Mouse (Mus musculus): ENCODE data around the gene Opalin. TPM values are rescaled to one million over a fixed set of nuclear protein-coding genes. Genes with fewer than 3 reads are reported as not detected.
A peak's percentile ranks its signal among the peaks of the same experiment; 100 is the strongest.

Gene Opalin
- polyA plus RNA-seq, 1 experiment from 2014 or later: not detected

DNA sequence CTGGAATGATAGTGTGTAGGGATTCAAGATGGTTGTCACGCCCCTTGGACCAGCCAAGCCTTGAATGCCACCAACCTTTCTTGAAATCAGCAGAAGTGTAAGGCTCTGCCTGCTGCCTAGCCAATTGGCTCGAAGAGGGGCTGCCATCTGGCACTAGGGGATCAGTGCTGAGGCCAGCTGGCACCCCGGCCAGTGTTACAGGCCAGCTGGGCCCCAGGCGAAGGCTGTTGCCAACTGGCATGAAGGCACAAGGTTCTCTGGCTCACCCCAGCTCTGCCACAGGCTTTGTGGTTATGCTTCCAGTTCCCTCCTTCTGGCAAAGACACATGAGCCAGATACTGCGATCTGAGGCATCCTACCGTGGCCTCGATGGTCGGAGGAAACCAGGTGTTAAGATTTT, 24.5 kb upstream of the Opalin start:
- WGBS: 88% methylated on average over 8 of the region's 8 CpGs
- ATAC-seq: no peak

DNA sequence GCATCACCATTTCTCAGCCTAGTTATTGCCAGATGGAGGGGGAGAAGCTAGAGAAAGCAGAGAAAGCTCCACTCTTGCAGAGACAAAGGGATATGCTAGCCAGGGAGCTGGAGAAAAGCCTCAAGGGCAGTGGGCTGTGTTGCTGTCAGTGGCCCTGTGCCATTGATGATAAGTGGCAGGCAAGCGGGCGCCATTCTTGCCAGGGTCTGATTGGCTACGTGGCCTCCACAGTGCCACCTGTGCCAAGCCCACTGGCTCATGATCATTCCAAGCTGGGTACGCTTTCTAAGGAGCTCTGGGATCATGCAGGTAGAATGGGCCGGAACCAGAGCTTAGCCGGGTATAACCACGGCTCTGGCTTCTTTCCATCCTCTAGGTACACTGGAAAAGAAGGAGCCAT, 23.9 kb upstream of the Opalin start:
- Histone ChIP-seq H3K27me3 (replicated peaks) (no peaks in the 10 kb centered on the region), H3K4me2 (replicated peaks) (no peak overlapping the region), H3K27ac (no peak overlapping the region), H3K4me3 (replicated peaks) (no peak overlapping the region), H3K36me3 (no peaks in the 10 kb centered on the region), H3K4me1 (replicated peaks) (no peaks in the 10 kb centered on the region), H3K9me3 (no peaks in the 10 kb centered on the region), H3K9ac (no peak overlapping the region)
- no peak for ATAC-seq
- WGBS: 90% methylated on average over 7 of the region's 7 CpGs

More for the DNA sequence above, 24.5 kb upstream of the Opalin start:
- Histone ChIP-seq H3K4me3 (replicated peaks) (no peak overlapping the region), H3K36me3 (no peaks in the 10 kb centered on the region), H3K27me3 (replicated peaks) (no peaks in the 10 kb centered on the region), H3K4me1 (replicated peaks) (no peaks in the 10 kb centered on the region), H3K9ac (no peak overlapping the region), H3K4me2 (replicated peaks) (no peak overlapping the region), H3K27ac (no peak overlapping the region), H3K9me3 (no peaks in the 10 kb centered on the region)

DNA sequence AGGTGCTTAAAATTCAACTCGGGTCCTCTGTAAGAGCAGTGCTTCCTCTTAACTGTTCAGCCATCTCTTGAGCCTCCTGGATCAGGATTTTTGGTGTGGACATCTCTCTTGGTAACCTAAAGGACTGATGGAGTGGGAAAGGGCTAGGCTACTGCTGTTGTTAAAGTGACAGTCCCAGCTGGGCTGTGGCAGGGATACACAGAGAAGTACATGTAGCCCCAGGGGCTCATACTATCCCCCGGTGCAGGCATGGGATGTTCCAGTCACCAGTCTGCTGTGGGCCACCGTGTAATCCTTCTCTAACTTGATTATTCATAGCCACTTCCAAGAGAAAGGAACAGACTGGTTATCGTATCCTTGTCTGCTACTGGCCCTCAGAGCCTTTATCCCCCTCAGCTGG, 20.1 kb upstream of the Opalin start:
- H3K9me3 ChIP-seq: no peaks in the 10 kb centered on the region
- no peaks in the 10 kb centered on the region for H3K4me1 ChIP-seq (replicated peaks)
- H3K36me3 ChIP-seq: no peaks in the 10 kb centered on the region
- no peaks in the 10 kb centered on the region for H3K27me3 ChIP-seq (replicated peaks)
- no peak overlapping the region for H3K4me2 ChIP-seq (replicated peaks)
- ATAC-seq: no peak
- H3K4me3 ChIP-seq (replicated peaks): no peak overlapping the region
- WGBS: 58% methylated on average over 4 of the region's 4 CpGs
- no peak overlapping the region for H3K27ac ChIP-seq
- no peak overlapping the region for H3K9ac ChIP-seq

DNA sequence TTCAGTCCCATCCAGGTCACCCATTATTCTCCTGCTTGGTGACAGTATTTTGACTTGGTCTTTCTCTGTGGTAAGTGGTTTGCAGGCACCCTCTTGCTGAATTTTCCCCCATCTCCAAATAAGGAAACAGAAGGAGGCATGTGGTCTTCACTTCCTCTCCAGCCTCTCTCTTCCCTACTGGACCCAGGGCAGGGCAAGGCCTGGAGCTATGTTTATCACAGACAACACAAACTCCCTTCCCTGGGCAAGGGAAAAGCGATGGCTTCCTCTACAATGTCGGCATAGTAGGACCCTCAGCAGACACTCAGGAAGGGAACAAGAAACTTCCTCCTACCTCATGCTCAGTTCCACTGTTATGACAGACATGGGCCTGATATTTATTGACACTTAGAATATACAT, 15.0 kb upstream of the Opalin start:
- Histone ChIP-seq H3K9me3 (no peaks in the 10 kb centered on the region), H3K4me1 (replicated peaks) (no peaks in the 10 kb centered on the region), H3K9ac (no peak overlapping the region), H3K27ac (no peak overlapping the region), H3K27me3 (replicated peaks) (peaks cover 8% of the 10 kb centered on the region), H3K4me2 (replicated peaks) (no peak overlapping the region), H3K4me3 (replicated peaks) (no peak overlapping the region), H3K36me3 (no peaks in the 10 kb centered on the region)
- ATAC-seq: no peak
- WGBS: 44% methylated on average over 2 of the region's 2 CpGs

DNA sequence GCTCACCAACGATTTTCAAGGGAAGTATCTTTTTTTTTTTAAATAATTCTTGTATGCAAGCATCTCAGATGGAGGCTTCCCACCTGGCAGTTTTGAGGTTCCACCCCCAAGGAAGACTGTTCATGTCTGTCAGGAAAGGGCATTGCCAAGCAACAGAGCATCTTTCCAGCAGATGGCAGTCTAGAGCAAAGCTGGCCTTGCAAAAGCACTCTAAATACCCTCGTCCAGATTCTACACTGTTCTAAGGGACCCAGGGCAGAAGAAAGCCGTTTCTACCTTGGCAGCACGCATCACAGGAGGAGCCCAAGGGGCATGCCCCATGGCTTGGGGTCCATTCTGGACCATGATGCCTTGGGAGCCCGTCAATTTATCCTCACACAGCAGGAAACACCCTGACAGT, 12.9 kb upstream of the Opalin start:
- Histone ChIP-seq H3K4me3 (replicated peaks) (no peak overlapping the region), H3K4me2 (replicated peaks) (no peak overlapping the region), H3K9ac (no peak overlapping the region), H3K27ac (no peak overlapping the region), H3K9me3 (no peaks in the 10 kb centered on the region), H3K4me1 (replicated peaks) (no peaks in the 10 kb centered on the region), H3K36me3 (no peaks in the 10 kb centered on the region), H3K27me3 (replicated peaks) (peaks cover 8% of the 10 kb centered on the region)
- WGBS: 15% methylated on average over 5 of the region's 5 CpGs
- ATAC-seq: no peak

DNA sequence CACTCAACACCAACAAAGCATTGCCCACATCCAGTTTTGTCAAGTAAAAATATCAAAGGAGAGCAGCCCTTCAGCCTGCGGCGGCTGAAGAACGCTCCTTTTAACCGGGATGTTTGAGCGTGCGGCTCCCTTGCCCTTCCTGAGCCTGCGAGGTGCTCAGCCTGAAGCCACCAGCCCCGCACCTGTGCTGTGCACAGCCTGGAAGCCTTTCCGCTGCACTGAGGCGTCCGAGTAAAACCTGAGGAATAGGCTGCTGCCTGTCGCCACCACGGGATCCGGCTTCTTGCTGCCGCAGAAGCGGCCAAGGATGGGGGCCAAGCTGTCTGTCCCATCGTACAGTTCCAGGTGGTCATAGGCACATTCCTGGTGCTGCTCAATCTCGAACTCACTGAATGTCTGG, 11.6 kb upstream of the Opalin start:
- no peak overlapping the region for H3K4me2 ChIP-seq (replicated peaks)
- no peak overlapping the region for H3K4me3 ChIP-seq (replicated peaks)
- no peak for ATAC-seq
- WGBS: 42% methylated on average over 18 of the region's 18 CpGs
- no peaks in the 10 kb centered on the region for H3K36me3 ChIP-seq
- H3K27me3 ChIP-seq (replicated peaks): peaks cover 8% of the 10 kb centered on the region
- H3K27ac ChIP-seq: no peak overlapping the region
- H3K9me3 ChIP-seq: no peaks in the 10 kb centered on the region
- H3K9ac ChIP-seq: no peak overlapping the region
- no peaks in the 10 kb centered on the region for H3K4me1 ChIP-seq (replicated peaks)

DNA sequence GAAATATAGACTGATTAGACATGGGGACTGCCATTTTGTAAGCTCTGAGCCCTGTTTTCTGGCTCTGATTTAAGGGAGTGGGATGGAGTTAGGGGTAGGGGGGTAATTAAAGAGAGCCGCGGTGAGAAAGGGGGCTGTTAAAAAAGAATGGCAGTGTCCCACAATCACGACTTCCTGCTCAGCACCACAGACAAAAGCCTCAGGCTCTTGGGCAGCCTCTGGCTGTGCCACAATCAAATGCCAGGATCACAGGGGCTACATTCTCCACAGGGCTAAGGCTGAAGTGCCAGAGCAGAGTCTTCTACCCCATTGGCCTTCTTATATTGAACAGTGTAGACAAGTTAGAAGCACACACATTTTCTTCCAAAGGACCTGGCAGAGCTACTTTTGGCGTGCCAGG, 11.0 kb upstream of the Opalin start:
- Histone ChIP-seq H3K27me3 (replicated peaks) (peaks cover 8% of the 10 kb centered on the region), H3K9ac (no peak overlapping the region), H3K27ac (no peak overlapping the region), H3K4me1 (replicated peaks) (no peaks in the 10 kb centered on the region), H3K4me2 (replicated peaks) (no peak overlapping the region), H3K4me3 (replicated peaks) (no peak overlapping the region), H3K36me3 (no peaks in the 10 kb centered on the region), H3K9me3 (no peaks in the 10 kb centered on the region)
- WGBS: 57% methylated on average over 4 of the region's 4 CpGs
- ATAC-seq: no peak

DNA sequence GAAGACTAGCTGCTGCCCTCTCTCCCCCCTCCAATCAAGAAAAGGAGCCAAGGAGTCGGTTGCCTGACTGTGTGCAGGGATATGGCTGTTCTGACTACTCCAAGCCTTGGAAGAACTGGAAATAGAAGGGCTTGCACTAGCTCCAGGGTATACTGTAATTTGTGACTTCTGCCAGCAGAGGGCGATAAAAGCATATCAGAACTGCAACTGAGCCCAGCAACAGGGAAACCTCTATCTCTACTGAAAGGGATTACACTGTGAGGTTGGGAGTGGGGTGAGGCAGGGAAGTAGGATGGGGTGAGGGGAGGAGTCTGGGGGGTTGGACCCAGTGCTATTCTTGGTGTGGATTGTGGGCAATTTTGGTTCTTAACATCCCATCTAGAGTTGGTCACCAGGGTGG, 9.8 kb upstream of the Opalin start:
- WGBS: 3% methylated on average over 2 of the region's 2 CpGs
- Histone ChIP-seq H3K27ac (no peak overlapping the region), H3K4me3 (replicated peaks) (no peak overlapping the region), H3K36me3 (no peaks in the 10 kb centered on the region), H3K4me1 (replicated peaks) (no peaks in the 10 kb centered on the region), H3K4me2 (replicated peaks) (no peak overlapping the region), H3K9ac (no peak overlapping the region), H3K9me3 (no peaks in the 10 kb centered on the region), H3K27me3 (replicated peaks) (peaks cover 8% of the 10 kb centered on the region)
- ATAC-seq: peak; percentile 47

DNA sequence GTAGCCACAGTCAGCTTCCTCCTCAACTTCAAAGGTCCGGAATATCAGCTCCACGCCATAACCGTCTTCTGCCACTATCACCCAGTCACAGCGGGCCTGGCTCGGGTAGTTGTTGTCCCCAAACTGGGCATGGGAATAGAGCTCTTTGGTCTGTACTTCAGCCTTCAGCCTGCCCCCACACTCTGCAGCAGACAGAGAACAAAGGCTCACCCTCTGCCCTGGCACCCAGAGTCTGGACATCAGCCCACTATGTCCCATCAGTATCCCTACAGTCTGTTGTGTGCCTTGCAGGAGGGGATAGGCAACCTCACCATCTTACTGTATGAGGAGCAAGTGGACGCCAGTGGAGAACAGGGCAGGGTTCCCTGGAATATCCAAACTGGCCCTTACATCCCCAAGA, 9.4 kb upstream of the Opalin start:
- 82% methylated on average over 6 of the region's 6 CpGs for WGBS
- no peaks in the 10 kb centered on the region for H3K36me3 ChIP-seq

DNA sequence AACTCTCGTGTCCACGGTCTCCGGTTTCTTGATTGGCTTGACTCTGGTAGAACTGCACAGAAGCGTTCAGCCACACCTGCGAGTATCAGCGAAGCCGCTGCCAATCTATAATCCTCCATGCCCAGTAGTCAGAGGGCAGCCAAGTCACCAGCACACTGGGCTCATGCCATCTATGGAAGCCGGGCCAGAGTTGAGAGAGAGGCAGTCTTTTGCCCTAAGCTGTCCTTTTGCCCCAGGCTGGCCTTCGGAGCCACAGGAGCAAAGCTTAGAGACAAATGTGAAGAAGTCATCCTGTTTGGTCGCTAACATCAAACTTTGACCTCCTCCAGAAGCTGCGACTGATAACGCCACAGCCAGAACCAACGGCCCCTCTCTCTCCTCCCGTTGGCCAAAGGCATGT, 6.7 kb upstream of the Opalin start:
- H3K4me2 ChIP-seq (replicated peaks): no peak overlapping the region
- WGBS: 81% methylated on average over 14 of the region's 14 CpGs
- no peaks in the 10 kb centered on the region for H3K36me3 ChIP-seq
- no peaks in the 10 kb centered on the region; the same call in 1 of the 2 replicates for H3K27me3 ChIP-seq (replicated peaks)
- H3K27ac ChIP-seq: no peak overlapping the region
- no peak overlapping the region for H3K9ac ChIP-seq
- H3K4me3 ChIP-seq (replicated peaks): no peak overlapping the region
- ATAC-seq: no peak
- no peaks in the 10 kb centered on the region for H3K4me1 ChIP-seq (replicated peaks)
- H3K9me3 ChIP-seq: no peaks in the 10 kb centered on the region

More for the DNA sequence above, 9.4 kb upstream of the Opalin start:
- no peak for ATAC-seq
- Histone ChIP-seq H3K27me3 (replicated peaks) (peaks cover 8% of the 10 kb centered on the region), H3K4me3 (replicated peaks) (no peak overlapping the region), H3K9ac (no peak overlapping the region), H3K27ac (no peak overlapping the region), H3K4me1 (replicated peaks) (no peaks in the 10 kb centered on the region), H3K9me3 (no peaks in the 10 kb centered on the region), H3K4me2 (replicated peaks) (no peak overlapping the region)

DNA sequence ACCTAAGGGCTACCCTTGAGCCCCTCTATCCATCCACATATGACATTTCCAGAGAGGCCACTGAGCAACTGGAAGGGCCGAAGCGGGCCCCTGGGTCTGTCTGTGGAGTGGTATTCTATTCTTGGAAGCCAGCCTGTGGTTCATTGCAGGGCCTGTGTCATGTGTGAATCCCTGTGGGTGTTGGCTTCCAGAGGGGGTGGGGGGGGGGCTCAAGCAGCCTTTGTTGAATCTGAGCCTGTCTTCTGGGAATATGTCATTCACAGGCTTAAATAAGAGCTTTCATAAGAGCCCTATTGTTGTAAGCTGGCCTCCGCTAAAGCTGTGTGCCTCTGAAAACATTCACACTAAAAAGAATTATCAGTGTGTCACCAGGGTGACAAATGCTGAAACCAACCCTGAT, 4.7 kb upstream of the Opalin start:
- H3K27me3 ChIP-seq (replicated peaks): no peaks in the 10 kb centered on the region
- H3K4me1 ChIP-seq (replicated peaks): no peaks in the 10 kb centered on the region
- H3K27ac ChIP-seq: no peak overlapping the region
- H3K36me3 ChIP-seq: no peaks in the 10 kb centered on the region
- no peak for ATAC-seq
- no peaks in the 10 kb centered on the region for H3K9me3 ChIP-seq
- no peak overlapping the region for H3K4me3 ChIP-seq (replicated peaks)
- H3K4me2 ChIP-seq (replicated peaks): no peak overlapping the region
- WGBS: 69% methylated on average over 3 of the region's 3 CpGs
- no peak overlapping the region for H3K9ac ChIP-seq

DNA sequence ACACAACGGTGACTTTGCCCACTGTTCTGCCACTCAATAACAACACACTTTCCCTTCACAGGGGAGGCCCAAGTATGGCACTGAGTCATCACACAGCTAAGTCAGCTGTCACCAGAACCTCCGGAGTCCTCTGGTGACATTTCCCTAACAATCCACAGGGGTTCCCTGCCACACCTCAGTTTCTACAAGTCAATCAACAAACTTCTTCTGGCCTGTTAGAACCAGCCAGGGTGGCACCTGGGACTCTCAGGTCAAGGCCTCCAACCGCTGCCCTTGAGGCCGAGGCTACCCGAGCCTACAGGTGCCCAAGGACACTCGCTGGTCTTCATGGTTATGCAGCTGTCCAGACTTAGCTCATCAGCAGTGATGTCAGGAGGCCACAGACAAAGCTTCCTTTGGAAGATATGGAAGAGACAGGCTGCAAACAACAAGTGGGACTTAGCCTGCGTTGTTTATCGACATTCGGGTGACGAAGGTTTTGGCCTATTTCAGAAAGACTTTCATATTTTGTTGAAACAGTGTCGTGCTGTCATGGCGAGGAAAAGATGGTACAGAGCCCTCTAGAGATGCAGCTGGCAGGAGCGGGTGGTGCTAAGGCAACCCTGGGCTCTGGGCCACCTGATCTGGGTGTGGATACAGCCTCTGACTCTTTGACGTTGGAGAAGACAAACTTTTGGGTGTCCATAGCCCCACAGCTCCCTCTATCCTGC, 3.0 kb downstream of the Opalin start:
- Histone ChIP-seq H3K36me3 (no peaks in the 10 kb centered on the region), H3K4me2 (replicated peaks) (no peak overlapping the region), H3K9me3 (no peaks in the 10 kb centered on the region), H3K27me3 (replicated peaks) (no peaks in the 10 kb centered on the region), H3K4me1 (replicated peaks) (no peaks in the 10 kb centered on the region), H3K9ac (no peak overlapping the region), H3K4me3 (replicated peaks) (no peak overlapping the region), H3K27ac (no peak overlapping the region)
- 86% methylated on average over 14 of the region's 14 CpGs for WGBS
- no peak for ATAC-seq

DNA sequence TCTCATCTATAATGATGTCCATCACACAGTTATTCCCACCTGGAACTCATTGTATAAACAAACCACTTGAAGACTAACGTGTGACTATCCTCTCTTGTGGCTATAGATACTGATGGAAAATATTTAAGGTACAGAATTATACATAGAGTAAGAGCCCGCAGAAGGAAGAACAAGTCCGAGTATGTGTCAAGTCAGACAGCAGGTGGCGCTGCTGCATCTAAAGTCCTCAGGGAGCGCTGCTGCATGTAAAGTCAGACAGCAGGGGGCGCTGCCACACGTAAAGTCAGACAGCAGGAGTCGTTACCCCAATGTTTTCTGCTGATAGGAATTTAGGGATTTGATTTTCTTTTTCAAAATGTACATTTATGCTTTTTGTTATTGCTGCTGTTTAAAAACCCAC, 5.4 kb downstream of the Opalin start:
- no peak overlapping the region for H3K27ac ChIP-seq
- H3K9ac ChIP-seq: no peak overlapping the region
- ATAC-seq: 0 out of 2 replicates have a peak, but pooled peaks have one; percentile 49
- no peaks in the 10 kb centered on the region for H3K27me3 ChIP-seq (replicated peaks)
- H3K9me3 ChIP-seq: no peaks in the 10 kb centered on the region
- H3K4me1 ChIP-seq (replicated peaks): no peaks in the 10 kb centered on the region
- no peak overlapping the region for H3K4me2 ChIP-seq (replicated peaks)
- 6% methylated on average over 8 of the region's 8 CpGs for WGBS
- no peak overlapping the region for H3K4me3 ChIP-seq (replicated peaks)
- no peaks in the 10 kb centered on the region for H3K36me3 ChIP-seq

Data from intestine, embryonic 15.5 days (tissue).